Mouse (Mus musculus) frontal cortex, adult (tissue): ENCODE data around the gene Rflna.

Source experiments
- ATAC-seq: cut with Nextera tagmentation; 2 replicates; pipeline ENCODE4 v1.9.2; 2017; ENCODE audit warnings: mild to moderate bottlenecking, moderate library complexity, mixed read lengths; ENCODE audit not compliant: low TSS enrichment

The Rflna gene

GRCm38 (mm10) chr5:125052603-125053488 is 49.8 kb downstream of the Rflna start:
- peak; percentile 47 for ATAC-seq

GRCm38 (mm10) chr5:125053661-125054060 is 50.6 kb downstream of the Rflna start:
- no peak for ATAC-seq

- no peak for ATAC-seq
Measured at GRCm38 (mm10) chr5:125055901-125056300, 52.9 kb downstream of the Rflna start.

- ATAC-seq: no peak
Measured at GRCm38 (mm10) chr5:125056331-125056695, 53.3 kb downstream of the Rflna start.

GRCm38 (mm10) chr5:125056696-125057554 is 53.9 kb downstream of the Rflna start:
- no peak for ATAC-seq

DNA sequence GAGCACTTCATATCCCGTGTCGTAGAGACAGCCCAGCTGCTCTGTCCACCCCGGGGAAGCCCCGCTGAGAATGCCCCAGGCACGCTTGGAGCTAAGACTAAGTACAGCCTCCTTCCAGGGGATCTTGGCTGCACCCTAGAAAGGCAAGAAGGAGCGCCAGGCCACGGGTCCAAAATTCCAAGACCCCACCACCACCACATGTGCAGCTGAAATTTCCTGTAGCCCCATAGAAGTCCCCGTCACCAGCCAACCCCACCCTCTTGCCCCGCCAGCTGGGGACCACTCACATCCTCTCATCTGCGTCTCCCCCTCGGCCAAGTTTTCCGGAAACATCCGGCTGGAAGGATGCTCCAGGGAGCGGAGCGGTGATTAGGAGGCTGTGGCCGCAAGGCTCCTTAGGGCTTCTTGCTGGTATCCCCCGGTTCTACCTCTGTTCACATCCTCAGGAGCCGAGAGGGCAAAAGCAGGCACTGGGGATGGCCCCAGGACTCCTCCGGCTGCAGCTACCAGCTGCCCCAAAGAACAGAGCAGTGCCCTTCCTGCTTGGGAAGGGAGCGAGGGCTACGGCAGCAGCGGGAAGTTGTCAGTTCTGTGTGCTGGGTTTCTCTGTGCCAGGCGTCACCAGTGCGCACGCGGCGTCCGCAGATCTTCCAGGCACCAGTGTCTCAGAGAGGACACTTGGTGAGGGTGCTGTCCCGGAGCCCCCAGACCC is 54.7 kb downstream of the Rflna start:
- peak; percentile 29; the same call in 1 of the 2 replicates for ATAC-seq

- ATAC-seq: peak; percentile 58
Measured at GRCm38 (mm10) chr5:125058267-125058668, 55.2 kb downstream of the Rflna start.
